Mouse (Mus musculus): ENCODE data around the gene Cd6.

Cd6 gene

DNA sequence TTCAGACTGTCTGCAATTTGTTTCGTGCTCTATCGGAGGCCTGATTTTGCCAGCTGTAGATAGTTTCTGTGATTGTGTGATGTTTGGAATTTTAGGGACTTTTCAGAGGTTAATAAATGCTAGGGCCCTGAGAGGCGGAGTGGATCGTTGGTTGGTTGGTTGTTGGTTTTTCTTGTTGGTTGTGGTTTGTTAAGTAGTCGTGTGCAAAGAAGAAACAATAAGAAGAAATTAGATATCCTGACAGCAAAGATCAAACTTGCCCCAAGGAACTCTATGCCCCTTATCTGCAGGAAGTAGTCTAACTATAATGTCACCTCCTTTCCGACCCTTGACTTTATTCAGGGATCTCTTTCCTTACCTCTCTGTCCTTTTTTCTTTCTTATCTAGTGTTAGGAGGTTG is 18.4 kb downstream of the Cd6 start:
- H3K9me3 ChIP-seq (ENCODE audit: low read length): no peaks in the 10 kb centered on the region
- no peaks in the 10 kb centered on the region for H3K36me3 ChIP-seq (ENCODE audit: insufficient read depth, low read length)
- H3K4me3 ChIP-seq (replicated peaks; ENCODE audit: low read length): no peak overlapping the region
- H3K27me3 ChIP-seq (ENCODE audit: insufficient read depth, low read length): peaks cover 12% of the 10 kb centered on the region
- no peaks in the 10 kb centered on the region for H3K4me1 ChIP-seq (replicated peaks; ENCODE audit: low read depth, low read length)
- TF ChIP-seq POU5F1 (IDR thresholded peaks at IDR 0.05; ENCODE audit: borderline replicate concordance, low read length) (no peak), CTCF (conservative IDR thresholded peaks at IDR 0.05; ENCODE audit: low read length) (no peak), NANOG (IDR thresholded peaks at IDR 0.05; ENCODE audit: borderline replicate concordance, low read length) (no peak)

DNA sequence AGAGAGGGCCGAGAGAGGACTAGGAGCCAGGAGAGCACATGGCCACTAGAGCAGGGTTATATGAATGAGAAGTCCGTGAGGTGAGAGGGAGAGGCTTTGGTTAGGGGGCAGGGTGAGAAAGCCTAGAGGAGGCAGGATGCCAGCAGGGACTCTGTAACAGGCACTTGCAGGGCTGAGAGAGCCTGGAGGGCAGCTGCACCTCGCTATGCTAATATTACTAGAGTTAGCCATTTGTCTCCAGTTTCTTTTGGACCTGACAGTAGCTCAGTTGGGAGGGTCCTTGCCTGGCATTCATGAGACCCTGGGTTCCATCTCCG is 19.7 kb downstream of the Cd6 start:
- Histone ChIP-seq H3K36me3 (ENCODE audit: insufficient read depth, low read length) (no peaks in the 10 kb centered on the region), H3K4me1 (replicated peaks; ENCODE audit: low read depth, low read length) (no peaks in the 10 kb centered on the region), H3K9me3 (ENCODE audit: low read length) (no peaks in the 10 kb centered on the region), H3K27me3 (ENCODE audit: insufficient read depth, low read length) (peaks cover 16% of the 10 kb centered on the region), H3K4me3 (replicated peaks; ENCODE audit: low read length) (no peak overlapping the region)
- TF ChIP-seq POU5F1 (IDR thresholded peaks at IDR 0.05; ENCODE audit: borderline replicate concordance, low read length) (no peak), CTCF (conservative IDR thresholded peaks at IDR 0.05; ENCODE audit: low read length) (no peak)

GRCm38 (mm10) chr19:10809428-10810175 is 20.3 kb downstream of the Cd6 start:
- TF ChIP-seq POU5F1 (IDR thresholded peaks at IDR 0.05; ENCODE audit: borderline replicate concordance, low read length) (no peak), NANOG (IDR thresholded peaks at IDR 0.05; ENCODE audit: borderline replicate concordance, low read length) (no peak), CTCF (conservative IDR thresholded peaks at IDR 0.05; ENCODE audit: low read length) (no peak)
- Histone ChIP-seq H3K4me3 (replicated peaks; ENCODE audit: low read length) (no peak overlapping the region), H3K27me3 (ENCODE audit: insufficient read depth, low read length) (peaks cover 16% of the 10 kb centered on the region), H3K4me1 (replicated peaks; ENCODE audit: low read depth, low read length) (no peaks in the 10 kb centered on the region), H3K9me3 (ENCODE audit: low read length) (no peaks in the 10 kb centered on the region), H3K36me3 (ENCODE audit: insufficient read depth, low read length) (no peaks in the 10 kb centered on the region)

- Histone ChIP-seq H3K4me1 (replicated peaks; ENCODE audit: low read depth, low read length) (no peaks in the 10 kb centered on the region), H3K4me3 (replicated peaks; ENCODE audit: low read length) (no peak overlapping the region), H3K9me3 (ENCODE audit: low read length) (no peaks in the 10 kb centered on the region), H3K36me3 (ENCODE audit: insufficient read depth, low read length) (no peaks in the 10 kb centered on the region), H3K27me3 (ENCODE audit: insufficient read depth, low read length) (peaks cover 18% of the 10 kb centered on the region)
- no peak for TF ChIP-seq CTCF (conservative IDR thresholded peaks at IDR 0.05; ENCODE audit: low read length)
- no peak for TF ChIP-seq NANOG (IDR thresholded peaks at IDR 0.05; ENCODE audit: borderline replicate concordance, low read length)
- no peak for TF ChIP-seq POU5F1 (IDR thresholded peaks at IDR 0.05; ENCODE audit: borderline replicate concordance, low read length)
Measured at GRCm38 (mm10) chr19:10808524-10809233, 21.2 kb downstream of the Cd6 start.

- no peaks in the 10 kb centered on the region for H3K4me1 ChIP-seq (replicated peaks; ENCODE audit: low read depth, low read length)
- TF ChIP-seq CTCF (conservative IDR thresholded peaks at IDR 0.05; ENCODE audit: low read length): no peak
- TF ChIP-seq NANOG (IDR thresholded peaks at IDR 0.05; ENCODE audit: borderline replicate concordance, low read length): no peak
- no peak for TF ChIP-seq POU5F1 (IDR thresholded peaks at IDR 0.05; ENCODE audit: borderline replicate concordance, low read length)
Measured at GRCm38 (mm10) chr19:10805661-10806285, 24.1 kb downstream of the Cd6 start.

GRCm38 (mm10) chr19:10804850-10805660 is 24.8 kb downstream of the Cd6 start:
- Histone ChIP-seq H3K4me1 (replicated peaks; ENCODE audit: low read depth, low read length) (no peaks in the 10 kb centered on the region), H3K36me3 (ENCODE audit: insufficient read depth, low read length) (no peaks in the 10 kb centered on the region), H3K9me3 (ENCODE audit: low read length) (no peaks in the 10 kb centered on the region), H3K4me3 (replicated peaks; ENCODE audit: low read length) (no peak overlapping the region), H3K27me3 (ENCODE audit: insufficient read depth, low read length) (peaks cover 41% of the 10 kb centered on the region)
- TF ChIP-seq POU5F1 (IDR thresholded peaks at IDR 0.05; ENCODE audit: borderline replicate concordance, low read length): no peak
- TF ChIP-seq NANOG (IDR thresholded peaks at IDR 0.05; ENCODE audit: borderline replicate concordance, low read length): no peak
- TF ChIP-seq CTCF (conservative IDR thresholded peaks at IDR 0.05; ENCODE audit: low read length): no peak

More at GRCm38 (mm10) chr19:10805661-10806285, 24.1 kb downstream of the Cd6 start:
- Histone ChIP-seq H3K9me3 (ENCODE audit: low read length) (no peaks in the 10 kb centered on the region), H3K27me3 (ENCODE audit: insufficient read depth, low read length) (peaks cover 35% of the 10 kb centered on the region), H3K36me3 (ENCODE audit: insufficient read depth, low read length) (no peaks in the 10 kb centered on the region), H3K4me3 (replicated peaks; ENCODE audit: low read length) (no peak overlapping the region)

GRCm38 (mm10) chr19:10803751-10804150 is 26.1 kb downstream of the Cd6 start:
- peaks cover 51% of the 10 kb centered on the region for H3K27me3 ChIP-seq (ENCODE audit: insufficient read depth, low read length)
- H3K4me3 ChIP-seq (replicated peaks; ENCODE audit: low read length): no peak overlapping the region
- no peaks in the 10 kb centered on the region for H3K36me3 ChIP-seq (ENCODE audit: insufficient read depth, low read length)
- TF ChIP-seq CTCF (conservative IDR thresholded peaks at IDR 0.05; ENCODE audit: low read length): no peak
- TF ChIP-seq NANOG (IDR thresholded peaks at IDR 0.05; ENCODE audit: borderline replicate concordance, low read length): no peak
- TF ChIP-seq POU5F1 (IDR thresholded peaks at IDR 0.05; ENCODE audit: borderline replicate concordance, low read length): no peak
- H3K9me3 ChIP-seq (ENCODE audit: low read length): no peaks in the 10 kb centered on the region
- H3K4me1 ChIP-seq (replicated peaks; ENCODE audit: low read depth, low read length): peaks cover 9% of the 10 kb centered on the region

DNA sequence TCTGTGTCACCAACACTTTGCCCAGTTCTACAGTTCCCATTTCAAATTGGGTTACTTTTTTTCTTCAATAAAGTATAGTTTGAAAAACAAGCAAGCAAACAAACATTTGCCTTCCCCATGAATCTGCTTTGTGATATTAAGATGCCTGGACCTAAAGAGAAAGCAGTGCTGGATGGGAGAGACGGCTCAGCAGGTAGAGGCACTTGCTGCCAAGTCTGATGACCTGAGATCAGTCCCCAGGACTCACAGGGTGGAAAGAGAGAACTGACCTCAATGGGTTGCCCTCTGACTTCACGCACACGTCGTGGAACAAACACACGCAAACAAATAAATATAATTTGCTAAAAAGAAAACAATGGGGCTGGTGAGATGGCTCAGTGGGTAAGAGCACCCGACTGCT is 28.0 kb downstream of the Cd6 start:
- TF ChIP-seq CTCF (conservative IDR thresholded peaks at IDR 0.05; ENCODE audit: low read length) (no peak), NANOG (IDR thresholded peaks at IDR 0.05; ENCODE audit: borderline replicate concordance, low read length) (no peak), POU5F1 (IDR thresholded peaks at IDR 0.05; ENCODE audit: borderline replicate concordance, low read length) (no peak)
- H3K9me3 ChIP-seq (ENCODE audit: low read length): no peaks in the 10 kb centered on the region
- no peak overlapping the region for H3K4me3 ChIP-seq (replicated peaks; ENCODE audit: low read length)
- H3K4me1 ChIP-seq (replicated peaks; ENCODE audit: low read depth, low read length): peaks cover 22% of the 10 kb centered on the region
- H3K27me3 ChIP-seq (ENCODE audit: insufficient read depth, low read length): peaks cover 59% of the 10 kb centered on the region
- no peaks in the 10 kb centered on the region for H3K36me3 ChIP-seq (ENCODE audit: insufficient read depth, low read length)

Measured in E14TG2a.4 (cell line).